Mouse (Mus musculus): Measurements from ENCODE around the gene Cux2. TPM values are rescaled to one million over a fixed set of nuclear protein-coding genes. Genes with fewer than 3 reads are reported as not detected.

Cux2 gene
- polyA plus RNA-seq, 1 experiment, result 0.07 TPM

DNA sequence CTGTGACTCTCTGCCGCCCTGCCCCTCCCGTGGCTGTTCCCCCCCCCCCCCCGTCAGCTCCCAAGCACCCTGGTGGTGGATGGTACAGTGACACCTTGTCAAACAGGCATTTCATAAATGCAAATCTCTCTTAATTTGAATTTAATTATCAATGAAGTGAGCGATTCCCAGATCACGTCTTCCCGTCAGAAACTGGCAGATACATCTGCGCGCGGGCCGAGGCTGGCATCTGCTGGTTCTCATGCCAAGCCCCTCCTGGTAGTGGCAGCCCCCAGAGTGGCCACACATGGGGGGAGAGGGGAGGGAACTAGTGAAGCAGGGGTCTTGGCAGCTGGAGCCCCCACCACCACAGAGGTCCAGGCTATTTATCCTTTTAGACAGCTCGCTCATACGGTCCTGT is 73.6 kb downstream of the Cux2 start:
- no peak overlapping the region for H3K4me3 ChIP-seq (ENCODE audit: insufficient read depth, low read length)

DNA sequence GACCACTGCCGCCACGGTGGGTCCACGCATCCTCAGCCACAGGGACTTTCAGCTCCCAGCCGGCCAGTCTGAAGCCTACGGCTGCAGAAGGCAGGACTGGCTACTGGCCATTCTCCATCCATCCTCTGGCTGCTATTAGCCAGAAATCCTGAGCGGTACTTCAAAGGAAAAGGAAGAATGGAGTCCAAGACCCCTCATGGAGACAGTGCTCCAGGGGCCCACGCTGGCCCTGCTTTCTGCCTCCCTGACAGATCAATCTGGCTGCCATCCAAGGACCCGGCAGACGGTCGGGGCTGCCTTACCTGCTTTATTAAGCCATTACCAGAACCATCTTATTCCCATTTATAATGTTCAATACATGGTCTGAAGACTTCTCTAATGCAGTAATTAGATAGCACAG is 76.4 kb downstream of the Cux2 start:
- H3K4me1 ChIP-seq (ENCODE audit: control insufficient read depth, insufficient read depth, low read length), result peaks cover 3% of the 10 kb centered on the region; the same call in 1 of the 2 replicates
- no peak overlapping the region for H3K4me3 ChIP-seq (ENCODE audit: insufficient read depth, low read length)
- TF ChIP-seq POLR2A (IDR thresholded peaks at IDR 0.05; ENCODE audit: borderline replicate concordance, low read depth, low read length) (no peak), CTCF (IDR thresholded peaks at IDR 0.05; ENCODE audit: low read depth, low read length) (no peak)
- H3K27ac ChIP-seq (ENCODE audit: insufficient read depth, low read depth, low read length), result no peak overlapping the region

More for the DNA sequence above, 73.6 kb downstream of the Cux2 start:
- no peaks in the 10 kb centered on the region for H3K4me1 ChIP-seq (ENCODE audit: control insufficient read depth, insufficient read depth, low read length)
- TF ChIP-seq POLR2A (IDR thresholded peaks at IDR 0.05; ENCODE audit: borderline replicate concordance, low read depth, low read length), result no peak
- H3K27ac ChIP-seq (ENCODE audit: insufficient read depth, low read depth, low read length), result no peak overlapping the region

DNA sequence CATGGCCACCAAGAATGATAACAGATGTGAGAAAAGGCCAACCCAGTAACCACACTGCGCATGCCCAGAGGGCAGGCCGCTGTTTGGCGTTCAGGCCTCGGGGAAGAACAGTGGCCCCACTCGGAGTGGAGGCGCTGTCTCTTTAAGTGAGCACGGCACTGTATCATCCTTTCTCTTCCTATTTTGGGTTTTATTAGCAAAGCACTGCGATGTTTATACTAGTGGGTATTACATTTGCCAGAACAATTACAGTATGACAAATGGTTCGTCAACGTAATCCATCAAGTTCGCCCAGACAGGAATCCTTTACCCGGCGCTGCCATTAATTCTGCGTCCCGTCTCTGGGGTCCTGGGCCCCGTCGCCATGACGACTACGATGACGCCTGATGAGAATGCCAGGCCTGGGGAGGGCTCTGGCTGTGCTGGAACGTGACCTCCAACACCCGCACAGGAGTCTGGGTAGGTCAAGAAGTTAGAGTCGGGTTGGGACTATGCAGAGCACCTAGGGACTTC is 77.2 kb downstream of the Cux2 start:
- Histone ChIP-seq H3K4me3 (ENCODE audit: insufficient read depth, low read length) (no peak overlapping the region), H3K4me1 (ENCODE audit: control insufficient read depth, insufficient read depth, low read length) (peaks cover 3% of the 10 kb centered on the region; the same call in 1 of the 2 replicates), H3K27ac (ENCODE audit: insufficient read depth, low read depth, low read length) (no peak overlapping the region)
- TF ChIP-seq POLR2A (IDR thresholded peaks at IDR 0.05; ENCODE audit: borderline replicate concordance, low read depth, low read length) (no peak), CTCF (IDR thresholded peaks at IDR 0.05; ENCODE audit: low read depth, low read length) (no peak)

DNA sequence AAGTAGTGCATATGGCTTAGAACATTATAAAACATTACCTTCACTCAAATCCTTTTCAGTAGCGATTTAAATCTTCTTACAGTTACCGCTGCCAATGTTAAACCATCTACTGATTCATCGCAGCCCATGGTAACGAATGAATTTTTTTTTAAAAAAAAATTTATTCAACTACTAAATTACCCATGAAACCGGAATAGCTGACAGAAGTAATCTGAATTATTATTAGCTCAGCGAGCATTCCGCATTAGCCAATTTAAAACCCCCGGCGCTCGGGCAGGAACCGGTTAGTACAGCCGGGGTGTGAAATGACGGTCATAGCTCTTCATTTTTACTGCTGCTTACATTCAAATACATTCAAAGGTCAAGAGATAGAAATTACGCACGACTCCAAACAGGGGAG is 80.9 kb downstream of the Cux2 start:
- Histone ChIP-seq H3K4me3 (ENCODE audit: insufficient read depth, low read length) (no peak overlapping the region), H3K4me1 (ENCODE audit: control insufficient read depth, insufficient read depth, low read length) (peaks cover 3% of the 10 kb centered on the region; the same call in 1 of the 2 replicates), H3K27ac (ENCODE audit: insufficient read depth, low read depth, low read length) (no peak overlapping the region)
- TF ChIP-seq CTCF (IDR thresholded peaks at IDR 0.05; ENCODE audit: low read depth, low read length), result no peak
- TF ChIP-seq POLR2A (IDR thresholded peaks at IDR 0.05; ENCODE audit: borderline replicate concordance, low read depth, low read length), result no peak

- H3K4me1 ChIP-seq (ENCODE audit: control insufficient read depth, insufficient read depth, low read length), result peaks cover 3% of the 10 kb centered on the region; the same call in 1 of the 2 replicates
- H3K27ac ChIP-seq (ENCODE audit: insufficient read depth, low read depth, low read length), result no peak overlapping the region
- no peak overlapping the region for H3K4me3 ChIP-seq (ENCODE audit: insufficient read depth, low read length)
- TF ChIP-seq CTCF (IDR thresholded peaks at IDR 0.05; ENCODE audit: low read depth, low read length) (no peak), POLR2A (IDR thresholded peaks at IDR 0.05; ENCODE audit: borderline replicate concordance, low read depth, low read length) (no peak)
Measured at GRCm38 (mm10) chr5:121968416-121968815, 81.5 kb downstream of the Cux2 start.

DNA sequence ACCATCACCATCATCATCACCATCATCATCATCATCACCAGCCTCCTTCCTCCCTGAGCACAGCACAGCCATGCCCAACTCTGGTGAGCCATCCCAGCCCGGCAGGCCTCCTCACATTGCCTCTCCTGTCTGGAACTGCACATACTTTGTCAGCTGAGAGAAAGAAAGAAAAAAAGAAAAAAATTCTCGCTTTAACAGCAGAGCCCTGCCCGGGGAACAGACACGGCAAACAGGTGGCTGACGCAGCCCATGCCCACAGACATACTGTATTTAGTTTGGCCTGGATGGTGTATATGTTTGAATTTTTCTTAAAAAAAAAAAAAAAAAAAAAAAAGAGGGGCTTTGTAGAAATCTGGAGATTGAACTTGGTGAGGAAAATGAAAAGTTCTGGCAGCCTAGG is 82.4 kb downstream of the Cux2 start:
- no peak overlapping the region for H3K4me3 ChIP-seq (ENCODE audit: insufficient read depth, low read length)
- TF ChIP-seq POLR2A (IDR thresholded peaks at IDR 0.05; ENCODE audit: borderline replicate concordance, low read depth, low read length) (no peak), CTCF (IDR thresholded peaks at IDR 0.05; ENCODE audit: low read depth, low read length) (no peak)
- no peak overlapping the region for H3K27ac ChIP-seq (ENCODE audit: insufficient read depth, low read depth, low read length)
- peaks cover 3% of the 10 kb centered on the region; the same call in 1 of the 2 replicates for H3K4me1 ChIP-seq (ENCODE audit: control insufficient read depth, insufficient read depth, low read length)

DNA sequence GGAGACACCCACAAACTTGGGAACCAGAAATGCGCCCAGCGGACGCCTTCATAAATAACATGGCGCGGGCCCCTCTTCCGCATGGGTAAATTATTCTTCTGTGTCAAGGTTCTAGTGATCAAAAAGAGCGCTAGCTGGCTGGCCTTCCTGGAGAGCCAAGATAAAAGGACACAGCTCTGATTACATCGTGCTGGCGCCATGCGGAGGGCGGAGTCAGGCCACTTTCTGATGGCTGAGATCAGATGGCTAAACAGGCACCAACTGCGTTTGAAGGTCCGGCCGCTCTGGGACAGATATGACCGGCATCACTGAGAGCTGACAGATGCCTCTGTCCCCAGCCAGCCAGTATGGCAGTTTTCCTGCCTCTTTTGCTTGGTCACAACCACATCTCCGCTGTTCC is 83.0 kb downstream of the Cux2 start:
- peaks cover 3% of the 10 kb centered on the region; the same call in 1 of the 2 replicates for H3K4me1 ChIP-seq (ENCODE audit: control insufficient read depth, insufficient read depth, low read length)
- no peak overlapping the region for H3K27ac ChIP-seq (ENCODE audit: insufficient read depth, low read depth, low read length)
- no peak overlapping the region for H3K4me3 ChIP-seq (ENCODE audit: insufficient read depth, low read length)
- TF ChIP-seq CTCF (IDR thresholded peaks at IDR 0.05; ENCODE audit: low read depth, low read length) (no peak), POLR2A (IDR thresholded peaks at IDR 0.05; ENCODE audit: borderline replicate concordance, low read depth, low read length) (no peak)

DNA sequence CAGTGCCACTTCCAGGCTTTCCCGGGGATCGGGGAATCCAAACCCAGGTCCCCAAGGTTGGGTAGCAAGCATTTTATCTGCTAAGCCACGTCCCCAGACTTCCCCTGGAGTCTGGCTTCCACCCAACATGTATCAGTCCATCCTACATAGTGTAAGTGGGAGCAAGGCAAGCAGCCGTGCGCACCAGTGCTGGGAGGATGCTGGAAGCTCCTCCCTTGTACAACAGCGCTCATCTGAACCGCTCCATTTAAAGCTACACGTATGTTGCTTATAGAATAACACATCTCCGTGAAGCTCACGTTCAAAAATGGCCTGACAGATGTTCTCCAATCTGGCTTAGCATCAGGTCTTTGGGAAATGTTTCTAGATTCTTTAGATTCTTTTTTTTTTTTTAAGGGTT is 86.9 kb downstream of the Cux2 start:
- Histone ChIP-seq H3K4me3 (ENCODE audit: insufficient read depth, low read length) (no peak overlapping the region), H3K27ac (ENCODE audit: insufficient read depth, low read depth, low read length) (no peak overlapping the region), H3K4me1 (ENCODE audit: control insufficient read depth, insufficient read depth, low read length) (no peaks in the 10 kb centered on the region)
- TF ChIP-seq CTCF (IDR thresholded peaks at IDR 0.05; ENCODE audit: low read depth, low read length) (no peak), POLR2A (IDR thresholded peaks at IDR 0.05; ENCODE audit: borderline replicate concordance, low read depth, low read length) (no peak)

- H3K27ac ChIP-seq (ENCODE audit: insufficient read depth, low read depth, low read length), result no peak overlapping the region
- no peak overlapping the region for H3K4me3 ChIP-seq (ENCODE audit: insufficient read depth, low read length)
- no peak for TF ChIP-seq CTCF (IDR thresholded peaks at IDR 0.05; ENCODE audit: low read depth, low read length)
- TF ChIP-seq POLR2A (IDR thresholded peaks at IDR 0.05; ENCODE audit: borderline replicate concordance, low read depth, low read length), result no peak
- no peaks in the 10 kb centered on the region for H3K4me1 ChIP-seq (ENCODE audit: control insufficient read depth, insufficient read depth, low read length)
Measured at GRCm38 (mm10) chr5:121962359-121962758, 87.5 kb downstream of the Cux2 start.

DNA sequence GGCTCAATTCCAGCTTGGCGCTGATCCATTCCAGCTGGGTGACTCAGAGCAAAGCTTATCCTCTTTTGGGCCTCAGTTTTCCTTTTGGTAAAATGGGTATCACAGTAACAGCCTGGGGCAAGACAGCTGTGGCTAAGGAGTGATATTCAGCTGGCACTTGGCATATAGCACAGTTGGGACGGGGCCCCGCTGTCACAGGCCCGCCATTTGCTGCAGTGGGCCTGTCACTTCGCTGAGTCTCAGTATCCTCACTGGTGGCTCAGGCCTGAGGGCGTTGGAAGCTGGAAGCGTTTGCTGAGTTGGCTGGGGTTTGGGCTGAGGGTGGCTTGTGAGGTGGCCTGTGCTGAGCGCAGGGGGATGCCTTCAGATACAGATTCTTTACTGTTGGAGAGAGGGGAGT is 88.6 kb downstream of the Cux2 start:
- no peak for TF ChIP-seq CTCF (IDR thresholded peaks at IDR 0.05; ENCODE audit: low read depth, low read length)
- TF ChIP-seq POLR2A (IDR thresholded peaks at IDR 0.05; ENCODE audit: borderline replicate concordance, low read depth, low read length), result no peak
- no peaks in the 10 kb centered on the region for H3K4me1 ChIP-seq (ENCODE audit: control insufficient read depth, insufficient read depth, low read length)
- no peak overlapping the region for H3K27ac ChIP-seq (ENCODE audit: insufficient read depth, low read depth, low read length)
- H3K4me3 ChIP-seq (ENCODE audit: insufficient read depth, low read length), result no peak overlapping the region

- no peak overlapping the region for H3K27ac ChIP-seq (ENCODE audit: insufficient read depth, low read depth, low read length)
- no peak overlapping the region for H3K4me3 ChIP-seq (ENCODE audit: insufficient read depth, low read length)
- TF ChIP-seq POLR2A (IDR thresholded peaks at IDR 0.05; ENCODE audit: borderline replicate concordance, low read depth, low read length), result no peak
- TF ChIP-seq CTCF (IDR thresholded peaks at IDR 0.05; ENCODE audit: low read depth, low read length), result no peak
- no peaks in the 10 kb centered on the region for H3K4me1 ChIP-seq (ENCODE audit: control insufficient read depth, insufficient read depth, low read length)
Measured at GRCm38 (mm10) chr5:121959688-121960087, 90.2 kb downstream of the Cux2 start.

Data from bone marrow macrophage, adult 2 months (primary cell).